Mouse (Mus musculus) forebrain, embryonic 10.5 days (tissue): ENCODE data around the gene Mrps21. TPM values are rescaled to one million over a fixed set of nuclear protein-coding genes. Genes with fewer than 3 reads are reported as not detected.
"Not testable (repeated sequence)": the region's sequence is repeated elsewhere in the genome, so short reads cannot be mapped to it uniquely, and the experiment has no call there.

Source experiments
- DNase-seq: peaks from one replicate; pipeline ENCODE4 v3.0.0-alpha.2; 2017; ENCODE audit warnings: low spot score; ENCODE audit errors: extremely low spot score
- H3K27ac ChIP-seq: fragments of 300-500 bp; sonication (generic); 2 replicates; pipeline ENCODE4 v1.5.1; 2016; ENCODE audit warnings: mild to moderate bottlenecking
- H3K27me3 ChIP-seq: fragments of 300-500 bp; sonication (generic); 2 replicates; pipeline ENCODE4 v1.6.1; 2016; ENCODE audit warnings: mild to moderate bottlenecking; ENCODE audit not compliant: poor library complexity, severe bottlenecking
- H3K36me3 ChIP-seq: fragments of 300-500 bp; sonication (generic); replicated peaks from 2 replicates; pipeline ENCODE4 v1.6.1; 2016; ENCODE audit warnings: mild to moderate bottlenecking, moderate library complexity
- H3K4me1 ChIP-seq: fragments of 300-500 bp; sonication (generic); 2 replicates; pipeline ENCODE4 v1.6.1; 2016
- H3K4me3 ChIP-seq: fragments of 300-500 bp; sonication (generic); 2 replicates; pipeline ENCODE4 v1.5.1; 2016; ENCODE audit warnings: mild to moderate bottlenecking, moderate library complexity
- H3K9me3 ChIP-seq: fragments of 300-500 bp; sonication (generic); 2 replicates; pipeline ENCODE4 v1.6.1; 2016; ENCODE audit warnings: mild to moderate bottlenecking, moderate library complexity
- WGBS: fragments of 180-500 bp; shearing (Covaris S2); methylation state at CpG from one replicate; pipeline ENCODE4 v1.1.7; 2016; 5-methylcytosine and 5-hydroxymethylcytosine counted together
- polyA plus RNA-seq: library from polyadenylated mRNA; unstranded; fragments of >200 nt; fragmentation: Nextera tagmentation; extraction: Ambion mirVana; gene quantifications from 2 replicates; pipeline ENCODE4 v1.2.1, GENCODE M21; 2016

Gene Mrps21
- polyA plus RNA-seq, 1 experiment from 2014 or later: 353 TPM

DNA sequence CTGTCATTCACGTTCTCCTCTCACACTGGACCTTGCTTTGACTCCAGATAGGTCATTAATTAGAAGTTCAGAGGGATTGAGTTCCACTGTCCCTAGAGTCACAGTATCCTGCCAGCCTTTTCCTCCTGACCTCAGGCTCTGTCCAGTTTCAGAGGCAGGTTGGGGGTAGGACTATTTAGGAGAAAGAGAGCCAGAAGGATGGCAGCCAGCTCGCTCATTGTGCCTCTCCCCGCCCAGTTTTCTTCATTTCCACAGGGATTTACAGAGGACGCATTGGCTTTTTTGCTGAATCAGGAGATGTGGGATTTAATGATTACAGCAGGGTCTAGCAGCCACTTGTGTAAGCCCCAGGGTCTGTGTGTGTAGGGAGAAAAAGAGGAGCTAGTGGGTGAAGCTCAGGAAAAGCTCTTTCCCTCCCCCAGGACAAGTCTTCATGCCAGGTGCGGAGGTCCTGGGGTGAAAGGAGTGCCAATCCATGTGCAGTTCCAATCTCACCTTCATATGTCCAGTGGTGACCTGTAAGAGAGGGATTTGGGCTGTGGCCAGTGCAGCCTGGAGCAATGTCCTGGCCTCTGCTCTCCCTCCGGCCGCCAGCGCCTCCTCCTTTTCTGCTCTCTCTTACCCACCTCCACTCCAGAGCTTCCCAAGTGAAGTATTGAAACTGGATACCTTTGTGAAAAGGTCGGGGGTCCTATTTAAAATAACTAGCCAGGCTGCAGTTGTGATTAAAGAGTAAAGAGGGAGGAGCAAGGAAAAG lies 30.5 kb upstream of the Mrps21 start:
- Histone ChIP-seq H3K4me3 (peak overlapping the region; percentile 60), H3K9me3 (no peaks in the 10 kb centered on the region), H3K4me1 (peaks cover 61% of the 10 kb centered on the region), H3K27ac (peak overlapping the region; percentile 93), H3K27me3 (no peaks in the 10 kb centered on the region), H3K36me3 (peaks cover 48% of the 10 kb centered on the region)
- no peak for DNase-seq
- WGBS: 69% methylated on average over 9 of the region's 9 CpGs

- WGBS: 81% methylated on average over 13 of the region's 13 CpGs
- DNase-seq: no peak
- Histone ChIP-seq H3K4me1 (peaks cover 52% of the 10 kb centered on the region), H3K27ac (0 out of 2 replicates have a peak overlapping the region, but pooled peaks have one; percentile 20), H3K27me3 (no peaks in the 10 kb centered on the region), H3K9me3 (no peaks in the 10 kb centered on the region), H3K4me3 (no peak overlapping the region; the same call in 1 of the 2 replicates), H3K36me3 (peaks cover 55% of the 10 kb centered on the region)
Measured at GRCm38 (mm10) chr3:95899800-95900524, 28.6 kb upstream of the Mrps21 start.

DNA sequence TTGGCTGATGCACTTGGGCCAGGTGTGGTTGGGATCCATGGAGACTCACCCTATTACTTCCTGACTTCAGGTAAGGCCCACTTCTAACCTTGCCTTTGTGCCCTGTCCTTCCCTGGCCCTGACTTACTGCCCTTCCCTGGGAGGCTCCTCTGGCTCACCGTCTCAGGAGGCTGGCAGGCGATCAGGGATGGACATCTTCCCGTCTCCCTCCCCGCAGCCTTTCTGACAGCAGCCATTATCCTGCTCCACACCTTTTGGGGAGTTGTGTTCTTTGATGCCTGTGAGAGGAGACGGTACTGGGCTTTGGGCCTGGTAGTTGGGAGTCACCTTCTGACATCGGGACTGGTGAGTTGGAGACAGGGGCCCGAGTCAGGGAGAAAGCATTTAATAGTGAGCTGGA lies 24.2 kb upstream of the Mrps21 start:
- peaks cover 47% of the 10 kb centered on the region for H3K4me1 ChIP-seq
- not testable (repeated sequence) for H3K27ac ChIP-seq, H3K9me3 ChIP-seq, DNase-seq
- H3K27me3 ChIP-seq: peaks cover 16% of the 10 kb centered on the region
- peak overlapping the region; percentile 15; the same call in 1 of the 2 replicates for H3K4me3 ChIP-seq
- 93% methylated on average over 7 of the region's 7 CpGs for WGBS
- H3K36me3 ChIP-seq: peaks cover 38% of the 10 kb centered on the region

DNA sequence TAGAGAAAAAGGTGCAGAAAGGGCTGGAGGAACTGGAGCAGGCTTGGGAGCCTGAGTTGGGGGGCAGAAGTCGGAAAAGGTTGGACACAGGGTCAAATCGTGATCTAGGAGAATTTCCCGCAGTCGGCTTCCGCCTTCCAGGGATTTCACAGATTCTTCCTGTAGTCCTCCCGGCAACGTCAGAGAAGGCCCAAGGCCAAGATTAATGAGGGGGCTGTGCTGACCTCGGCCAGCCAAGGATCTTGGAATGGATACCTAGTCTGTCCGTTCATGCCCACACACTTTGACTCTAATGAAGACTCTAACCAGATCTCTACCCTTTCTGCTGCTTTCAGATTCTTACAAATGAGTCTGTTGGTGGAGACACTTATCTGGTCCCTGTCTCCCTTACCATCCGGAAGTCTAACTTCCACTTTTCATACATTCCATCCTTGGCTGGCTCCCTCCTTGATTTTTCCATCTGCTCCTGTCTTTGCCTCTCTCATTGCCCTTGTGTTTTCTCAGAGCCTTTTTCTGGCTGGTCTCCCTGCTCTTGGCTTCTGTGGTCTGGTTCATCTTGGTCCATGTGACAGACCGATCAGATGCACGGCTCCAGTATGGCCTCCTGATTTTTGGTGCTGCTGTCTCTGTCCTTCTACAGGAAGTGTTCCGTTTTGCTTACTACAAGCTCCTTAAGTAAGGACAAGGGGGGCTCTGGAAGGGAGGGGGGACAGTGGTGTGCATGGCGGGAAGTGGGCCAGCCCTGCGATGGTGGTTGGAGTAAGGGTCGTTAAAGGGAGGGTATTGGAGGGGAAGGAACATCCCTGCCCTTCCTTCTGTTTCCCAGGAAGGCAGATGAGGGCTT lies 23.2 kb upstream of the Mrps21 start:
- peak; percentile 43 for DNase-seq
- no peaks in the 10 kb centered on the region for H3K9me3 ChIP-seq
- 19% methylated on average over 16 of the region's 16 CpGs for WGBS
- H3K36me3 ChIP-seq: peaks cover 29% of the 10 kb centered on the region
- peaks cover 16% of the 10 kb centered on the region for H3K27me3 ChIP-seq
- H3K4me1 ChIP-seq: peaks cover 44% of the 10 kb centered on the region
- peak overlapping the region; percentile 82 for H3K4me3 ChIP-seq
- peak overlapping the region; percentile 85 for H3K27ac ChIP-seq

DNA sequence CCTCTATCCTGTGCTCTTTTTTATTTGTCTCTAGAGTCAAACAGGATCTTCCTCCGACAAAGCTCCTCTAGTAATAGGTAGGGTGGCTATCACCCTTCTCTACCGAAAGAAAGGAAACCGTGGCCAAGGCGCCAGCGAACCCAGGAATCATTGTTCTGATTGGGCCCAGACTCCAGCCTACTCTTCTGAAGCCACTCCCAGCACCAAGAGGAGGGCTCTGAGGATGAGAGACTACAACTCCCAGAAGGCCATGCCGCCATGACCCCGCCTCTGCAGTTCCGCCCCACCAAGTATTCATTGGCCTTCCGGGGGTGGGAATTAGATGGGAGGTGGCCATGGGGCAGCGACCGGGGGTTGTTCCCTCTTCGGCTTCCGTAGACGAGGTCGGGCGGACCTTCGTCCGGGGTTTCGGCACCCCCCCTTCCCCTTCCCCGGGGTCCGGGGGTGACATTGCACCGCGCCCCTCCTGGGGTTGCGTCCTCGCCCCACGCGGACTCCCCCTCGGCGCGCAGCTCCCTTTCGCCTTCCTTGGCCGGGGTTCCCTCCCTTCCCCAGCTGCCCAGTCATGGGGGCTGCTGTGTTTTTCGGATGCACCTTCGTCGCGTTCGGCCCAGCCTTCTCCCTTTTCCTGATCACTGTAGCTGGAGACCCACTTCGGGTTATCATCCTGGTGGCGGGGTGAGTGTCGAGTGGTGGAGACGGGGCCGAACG lies 22.4 kb upstream of the Mrps21 start, which contains the start of gene Aph1a:
Gene Aph1a (plus strand): TSS at position 364 of the 711 bp plus-strand sequence.
- peaks cover 16% of the 10 kb centered on the region for H3K27me3 ChIP-seq
- H3K4me1 ChIP-seq: peaks cover 44% of the 10 kb centered on the region
- not testable (repeated sequence) for H3K9me3 ChIP-seq
- peak within 1 kb of the TSS; percentile 82 for H3K4me3 ChIP-seq
- WGBS: under 1% methylated on average over 30 of the region's 43 CpGs
- DNase-seq: peak; percentile 93
- H3K27ac ChIP-seq: peak within 1 kb of the TSS; percentile 85
- peaks cover 22% of the 10 kb centered on the region for H3K36me3 ChIP-seq

- DNase-seq: no peak
- 33% methylated on average over 7 of the region's 7 CpGs for WGBS
- Histone ChIP-seq H3K4me3 (peak overlapping the region; percentile 82), H3K9me3 (no peaks in the 10 kb centered on the region), H3K27me3 (peaks cover 16% of the 10 kb centered on the region), H3K4me1 (peaks cover 44% of the 10 kb centered on the region), H3K36me3 (peaks cover 15% of the 10 kb centered on the region), H3K27ac (peak overlapping the region; percentile 84)
Measured at GRCm38 (mm10) chr3:95893126-95893525, 21.8 kb upstream of the Mrps21 start.

DNA sequence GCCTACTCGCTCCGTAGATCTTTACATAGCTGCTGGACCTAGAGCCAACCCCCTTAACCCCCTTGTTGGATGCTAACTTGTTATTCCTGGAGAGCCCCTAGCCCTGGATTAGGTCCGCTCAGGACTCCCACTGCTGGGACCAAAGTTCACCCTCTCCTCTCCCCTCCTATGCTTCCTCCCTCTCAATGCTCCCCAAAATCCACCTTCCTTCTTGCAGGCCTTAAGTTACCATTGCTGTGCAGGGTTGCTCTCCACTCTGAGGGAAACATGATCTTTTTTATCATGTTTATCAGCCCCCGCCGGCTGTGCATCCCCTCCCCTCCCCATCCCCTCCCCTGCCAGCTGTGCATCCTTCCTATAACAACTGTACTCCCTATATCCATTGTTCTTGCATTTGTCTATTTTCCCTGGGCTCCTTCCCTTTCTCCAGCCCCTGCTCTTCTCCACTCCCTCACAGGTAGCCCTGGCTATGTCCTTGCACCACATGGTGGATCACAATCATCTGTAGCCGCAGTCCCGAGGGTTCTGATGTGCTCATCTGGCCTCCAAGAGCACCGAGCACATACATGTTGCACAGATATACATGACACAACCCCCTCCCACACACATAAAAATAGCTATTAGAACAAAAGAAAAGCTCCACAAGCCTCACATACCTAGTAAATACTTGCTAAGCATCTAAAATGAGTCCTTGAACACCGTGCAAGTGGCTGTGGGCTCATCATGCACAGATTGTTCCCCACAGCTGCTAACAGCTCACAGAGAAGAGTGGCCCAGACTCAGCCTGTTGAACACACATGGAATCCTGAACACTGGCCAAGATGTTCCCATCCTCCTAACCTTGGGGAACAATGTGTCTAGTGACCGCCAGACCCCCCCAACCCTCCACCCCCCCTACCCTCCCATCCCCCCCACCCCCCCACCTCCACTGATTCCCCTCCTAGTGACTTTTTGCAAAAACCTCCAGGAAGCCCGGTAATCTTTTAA lies 21.0 kb upstream of the Mrps21 start:
- 41% methylated on average over 11 of the region's 11 CpGs for WGBS
- peak overlapping the region; percentile 24; the same call in 1 of the 2 replicates for H3K4me3 ChIP-seq
- H3K27ac ChIP-seq: peak overlapping the region; percentile 84
- DNase-seq: no peak
- no peaks in the 10 kb centered on the region for H3K9me3 ChIP-seq
- peaks cover 8% of the 10 kb centered on the region for H3K36me3 ChIP-seq
- peaks cover 44% of the 10 kb centered on the region for H3K4me1 ChIP-seq
- H3K27me3 ChIP-seq: peaks cover 16% of the 10 kb centered on the region

GRCm38 (mm10) chr3:95891211-95892065 lies 20.1 kb upstream of the Mrps21 start, which contains the start of gene BC028528:
Gene BC028528 (minus strand): TSS chr3:95892005.
- H3K4me3 ChIP-seq: peak within 1 kb of the TSS; percentile 24
- H3K27me3 ChIP-seq: peaks cover 16% of the 10 kb centered on the region
- peaks cover 7% of the 10 kb centered on the region for H3K36me3 ChIP-seq
- H3K4me1 ChIP-seq: peaks cover 44% of the 10 kb centered on the region
- H3K27ac ChIP-seq: peak within 1 kb of the TSS; percentile 84
- H3K9me3 ChIP-seq: no peaks in the 10 kb centered on the region
- DNase-seq: no peak
- 33% methylated on average over 12 of the region's 12 CpGs for WGBS

- no peak for DNase-seq
- Histone ChIP-seq H3K4me3 (no peak overlapping the region), H3K9me3 (no peaks in the 10 kb centered on the region), H3K4me1 (peaks cover 31% of the 10 kb centered on the region), H3K27ac (no peak overlapping the region), H3K36me3 (no peaks in the 10 kb centered on the region), H3K27me3 (peaks cover 16% of the 10 kb centered on the region)
- 69% methylated on average over 3 of the region's 3 CpGs for WGBS
Measured at GRCm38 (mm10) chr3:95889664-95890063, 18.3 kb upstream of the Mrps21 start.

GRCm38 (mm10) chr3:95887596-95887995 lies 16.3 kb upstream of the Mrps21 start:
- Histone ChIP-seq H3K4me3 (no peak overlapping the region), H3K4me1 (peaks cover 20% of the 10 kb centered on the region), H3K36me3 (no peaks in the 10 kb centered on the region), H3K27ac (no peak overlapping the region), H3K9me3 (no peaks in the 10 kb centered on the region), H3K27me3 (peaks cover 15% of the 10 kb centered on the region)
- WGBS: 90% methylated on average over 4 of the region's 4 CpGs
- no peak for DNase-seq
